Mouse (Mus musculus): ENCODE data around the gene S100b. TPM values are rescaled to one million over a fixed set of nuclear protein-coding genes. Genes with fewer than 3 reads are reported as not detected.

The S100b gene
- polyA plus RNA-seq, 1 experiment from 2014 or later: 0.64 TPM

DNA sequence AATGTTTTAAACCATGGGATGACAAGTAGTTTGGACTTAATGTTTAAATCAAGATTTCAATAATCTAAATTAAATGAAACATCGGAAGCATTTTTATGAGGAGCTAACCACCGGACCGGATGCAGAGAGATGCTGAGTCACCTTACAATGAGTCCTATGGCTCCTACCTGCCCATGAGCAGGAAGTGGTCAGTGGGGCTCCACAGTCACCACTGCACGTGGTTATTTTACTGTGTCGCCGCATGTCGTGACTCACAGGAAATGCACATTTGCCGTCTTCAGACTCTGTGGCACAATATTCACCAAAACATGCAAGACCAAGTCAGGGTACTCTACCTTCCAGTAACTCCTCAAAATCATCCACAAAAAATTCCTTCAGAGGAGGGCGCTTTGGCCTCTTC lies 53.1 kb downstream of the S100b start:
- Histone ChIP-seq H3K4me3 (replicated peaks) (no peak overlapping the region), H3K9me3 (no peaks in the 10 kb centered on the region), H3K4me1 (replicated peaks) (no peaks in the 10 kb centered on the region), H3K27ac (no peak overlapping the region), H3K4me2 (no peak overlapping the region), H3K36me3 (peaks cover 67% of the 10 kb centered on the region), H3K27me3 (no peaks in the 10 kb centered on the region), H3K9ac (replicated peaks) (no peak overlapping the region)
- WGBS: 90% methylated on average over 9 of the region's 9 CpGs
- no peak for ATAC-seq (ENCODE audit: insufficient number of reproducible peaks, insufficient read depth, low FRiP score, low TSS enrichment, low read depth)

MicroRNAs encoded within 50 kb of the gene (microRNA counts, 519-probe panel; counts per million panel counts)
- not detected for microRNA mmu-miR-678

Small RNAs within 50 kb of the gene (microRNA-seq; reads per million reads assigned to microRNA genes)
- not detected for gene Mir678

Other genes with a start within 250 kb of the S100b start
- 28.5 and 35.2 TPM in 2 replicates for gene Zfp280b, start 221.2 kb upstream of the S100b start, polyA plus RNA-seq (2016; fragmentation: Nextera tagmentation; extraction: Ambion mirVana)
- not detected in 2 replicates for gene Slc5a4b, start 142.9 kb upstream of the S100b start, polyA plus RNA-seq (2016; fragmentation: Nextera tagmentation; extraction: Ambion mirVana)
- not detected in 2 replicates for gene Slc5a4a, start 106.4 kb upstream of the S100b start, polyA plus RNA-seq (2016; fragmentation: Nextera tagmentation; extraction: Ambion mirVana)
- 45.3 and 49.4 TPM in 2 replicates for gene Prmt2, start 16.0 kb upstream of the S100b start, polyA plus RNA-seq (2016; fragmentation: Nextera tagmentation; extraction: Ambion mirVana)
- gene Dip2a, start 91.4 kb downstream of the S100b start, polyA plus RNA-seq (2016; fragmentation: Nextera tagmentation; extraction: Ambion mirVana): 12.9 and 13.0 TPM in 2 replicates
- not detected in 2 replicates for gene AC141477.1, start 186.6 kb downstream of the S100b start, polyA plus RNA-seq (2016; fragmentation: Nextera tagmentation; extraction: Ambion mirVana)
- 20.7 and 22.5 TPM in 2 replicates for gene Pcnt, start 188.9 kb downstream of the S100b start, polyA plus RNA-seq (2016; fragmentation: Nextera tagmentation; extraction: Ambion mirVana)
- not detected in 2 replicates for gene 2610028H24Rik, start 195.2 kb downstream of the S100b start, polyA plus RNA-seq (2016; fragmentation: Nextera tagmentation; extraction: Ambion mirVana)
- gene Mcm3ap, start 215.1 kb downstream of the S100b start, polyA plus RNA-seq (2016; fragmentation: Nextera tagmentation; extraction: Ambion mirVana): 74.7 and 86.0 TPM in 2 replicates
- gene Ybey, start 215.3 kb downstream of the S100b start, polyA plus RNA-seq (2016; fragmentation: Nextera tagmentation; extraction: Ambion mirVana): 9.5 and 9.7 TPM in 2 replicates

Data from limb, embryonic 12.5 days (tissue).